Mouse (Mus musculus) kidney, embryonic 15.5 days (tissue): ENCODE data around the gene Nrf1. TPM values are rescaled to one million over a fixed set of nuclear protein-coding genes. Genes with fewer than 3 reads are reported as not detected.

Experiments
- ATAC-seq: fragments of 200-750 bp; cut with Nextera tagmentation; replicated peaks from 2 replicates; pipeline ENCODE4 v1.8.0; 2017; ENCODE audit warnings: moderate TSS enrichment; ENCODE audit not compliant: low FRiP score
- H3K27ac ChIP-seq: fragments of 300-500 bp; sonication (generic); 2 replicates; pipeline ENCODE4 v1.5.1; 2015; ENCODE audit warnings: mild to moderate bottlenecking, inconsistent platforms
- H3K27me3 ChIP-seq: fragments of 300-500 bp; sonication (generic); 2 replicates; pipeline ENCODE4 v1.6.1; 2015; ENCODE audit warnings: inconsistent platforms
- H3K36me3 ChIP-seq: fragments of 300-500 bp; sonication (generic); 2 replicates; pipeline ENCODE4 v1.6.1; 2015; ENCODE audit warnings: inconsistent platforms
- H3K4me1 ChIP-seq: fragments of 300-500 bp; sonication (generic); 2 replicates; pipeline ENCODE4 v1.6.1; 2015; ENCODE audit warnings: inconsistent platforms
- H3K4me2 ChIP-seq: fragments of 300-500 bp; sonication (generic); 2 replicates; pipeline ENCODE4 v1.6.1; 2015; ENCODE audit warnings: moderate library complexity, mild to moderate bottlenecking, inconsistent platforms
- H3K4me3 ChIP-seq: fragments of 300-500 bp; sonication (generic); replicated peaks from 2 replicates; pipeline ENCODE4 v1.5.1; 2015; ENCODE audit warnings: mild to moderate bottlenecking, inconsistent platforms
- H3K9ac ChIP-seq: fragments of 300-500 bp; sonication (generic); 2 replicates; pipeline ENCODE4 v1.6.1; 2015; ENCODE audit warnings: mild to moderate bottlenecking, inconsistent platforms
- H3K9me3 ChIP-seq: fragments of 300-500 bp; sonication (generic); replicated peaks from 2 replicates; pipeline ENCODE4 v1.6.1; 2016; ENCODE audit warnings: inconsistent platforms
- WGBS: fragments of 180-500 bp; shearing (Covaris S2); methylation state at CpG from one replicate; pipeline ENCODE4 v1.1.7; 2015; ENCODE audit warnings: mixed read lengths; 5-methylcytosine and 5-hydroxymethylcytosine counted together
- polyA plus RNA-seq: library from polyadenylated mRNA; unstranded; fragments of >200 nt; fragmentation: Nextera tagmentation; extraction: Ambion mirVana; gene quantifications from 2 replicates; pipeline ENCODE4 v1.2.1, GENCODE M21; 2015

Gene Nrf1
- polyA plus RNA-seq, 1 experiment from 2014 or later, result 63.0 TPM

DNA sequence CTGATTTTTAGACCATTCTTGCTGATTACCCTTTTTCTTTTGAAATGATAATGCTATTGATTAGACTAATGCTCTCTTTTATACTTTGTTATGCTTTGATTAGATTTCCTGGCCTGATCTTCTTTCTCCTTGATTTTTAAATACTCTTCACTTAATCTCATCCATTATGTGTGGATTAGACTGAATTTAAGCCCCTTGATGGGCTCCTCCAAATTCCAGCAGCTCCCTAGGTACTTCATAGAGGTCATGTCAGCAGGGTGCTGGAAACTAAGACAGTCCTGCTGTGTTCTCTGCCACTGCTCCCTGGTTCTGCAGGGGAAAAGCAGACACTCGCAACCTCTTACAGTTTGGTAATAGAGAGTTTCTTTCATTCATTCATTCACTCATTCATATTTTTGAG is 35.5 kb downstream of the Nrf1 start:
- Histone ChIP-seq H3K9me3 (no peaks in the 10 kb centered on the region), H3K4me3 (no peak overlapping the region), H3K27me3 (no peaks in the 10 kb centered on the region), H3K9ac (no peak overlapping the region), H3K4me2 (no peak overlapping the region), H3K4me1 (no peaks in the 10 kb centered on the region), H3K27ac (no peak overlapping the region), H3K36me3 (no peaks in the 10 kb centered on the region)
- no peak for ATAC-seq
- 95% methylated on average over 1 of the region's 1 CpGs for WGBS

DNA sequence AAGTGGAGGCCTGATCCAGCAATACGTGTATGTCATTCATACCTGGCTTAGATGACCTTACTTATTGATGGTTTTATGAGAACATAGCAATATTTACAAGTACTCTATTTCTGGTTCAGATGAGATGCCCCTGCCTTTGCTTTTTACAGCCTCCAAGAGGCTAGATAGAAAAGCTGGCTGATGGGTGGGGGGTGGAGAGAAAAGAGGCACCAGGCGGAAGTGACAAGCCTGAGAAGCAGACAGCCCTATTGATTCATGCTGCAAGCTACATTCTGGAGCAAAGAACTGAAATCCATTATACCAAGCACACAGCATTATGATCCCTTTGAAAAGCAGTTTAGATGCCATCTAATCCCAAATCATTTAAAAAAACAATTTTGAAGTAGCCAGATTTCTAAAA is 37.6 kb downstream of the Nrf1 start:
- Histone ChIP-seq H3K4me2 (no peak overlapping the region), H3K9me3 (no peaks in the 10 kb centered on the region), H3K9ac (no peak overlapping the region), H3K4me3 (no peak overlapping the region), H3K36me3 (peaks cover 16% of the 10 kb centered on the region), H3K27me3 (no peaks in the 10 kb centered on the region), H3K4me1 (no peaks in the 10 kb centered on the region), H3K27ac (no peak overlapping the region)
- no peak for ATAC-seq
- 71% methylated on average over 2 of the region's 2 CpGs for WGBS

DNA sequence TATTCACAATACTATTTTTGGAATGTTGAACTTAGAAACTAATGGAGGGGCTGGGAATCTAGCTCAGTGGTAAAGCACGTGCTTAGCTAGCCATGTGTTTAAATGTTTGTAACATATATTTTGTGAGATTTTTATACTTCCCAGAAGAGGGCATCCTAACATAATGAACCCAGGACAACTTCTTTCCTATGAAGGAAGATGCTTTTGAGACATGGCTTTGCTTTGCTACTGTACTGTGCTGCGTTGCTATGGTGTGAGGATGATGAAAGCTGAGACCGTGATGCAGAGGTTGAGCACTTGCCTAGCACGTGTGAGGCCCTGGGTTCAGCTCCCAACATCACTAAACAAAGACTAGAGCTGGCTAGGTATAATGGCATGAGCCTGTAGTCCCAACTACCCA is 43.4 kb downstream of the Nrf1 start:
- Histone ChIP-seq H3K27ac (no peak overlapping the region), H3K4me2 (no peak overlapping the region), H3K4me1 (no peaks in the 10 kb centered on the region), H3K4me3 (no peak overlapping the region), H3K27me3 (no peaks in the 10 kb centered on the region), H3K36me3 (peaks cover 69% of the 10 kb centered on the region), H3K9me3 (no peaks in the 10 kb centered on the region), H3K9ac (no peak overlapping the region)
- 67% methylated on average over 4 of the region's 4 CpGs for WGBS
- no peak for ATAC-seq

DNA sequence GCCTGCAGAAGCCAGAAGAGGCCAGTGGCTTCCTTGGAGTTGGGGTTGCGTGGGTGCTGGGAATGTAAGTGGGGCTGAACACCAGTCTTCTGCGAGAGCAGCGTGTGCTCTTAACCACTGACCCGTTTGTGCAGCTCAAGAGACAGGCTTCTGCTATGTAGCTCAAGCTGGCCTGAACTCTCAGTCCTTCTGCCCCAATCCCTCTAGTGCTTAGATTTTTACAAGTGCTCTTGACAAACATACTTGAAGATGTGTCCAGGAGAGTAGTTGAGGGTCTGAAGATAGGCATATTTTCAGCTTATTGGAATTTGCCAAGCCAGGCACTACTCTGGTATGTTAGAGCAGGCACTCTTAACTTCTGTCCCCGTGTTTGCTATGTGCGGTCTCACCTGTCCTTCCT is 45.0 kb downstream of the Nrf1 start:
- Histone ChIP-seq H3K9ac (no peak overlapping the region), H3K27ac (no peak overlapping the region), H3K4me1 (no peaks in the 10 kb centered on the region), H3K4me3 (no peak overlapping the region), H3K9me3 (no peaks in the 10 kb centered on the region), H3K4me2 (no peak overlapping the region), H3K36me3 (peaks cover 85% of the 10 kb centered on the region), H3K27me3 (no peaks in the 10 kb centered on the region)
- WGBS, result 92% methylated on average over 6 of the region's 6 CpGs
- no peak for ATAC-seq

DNA sequence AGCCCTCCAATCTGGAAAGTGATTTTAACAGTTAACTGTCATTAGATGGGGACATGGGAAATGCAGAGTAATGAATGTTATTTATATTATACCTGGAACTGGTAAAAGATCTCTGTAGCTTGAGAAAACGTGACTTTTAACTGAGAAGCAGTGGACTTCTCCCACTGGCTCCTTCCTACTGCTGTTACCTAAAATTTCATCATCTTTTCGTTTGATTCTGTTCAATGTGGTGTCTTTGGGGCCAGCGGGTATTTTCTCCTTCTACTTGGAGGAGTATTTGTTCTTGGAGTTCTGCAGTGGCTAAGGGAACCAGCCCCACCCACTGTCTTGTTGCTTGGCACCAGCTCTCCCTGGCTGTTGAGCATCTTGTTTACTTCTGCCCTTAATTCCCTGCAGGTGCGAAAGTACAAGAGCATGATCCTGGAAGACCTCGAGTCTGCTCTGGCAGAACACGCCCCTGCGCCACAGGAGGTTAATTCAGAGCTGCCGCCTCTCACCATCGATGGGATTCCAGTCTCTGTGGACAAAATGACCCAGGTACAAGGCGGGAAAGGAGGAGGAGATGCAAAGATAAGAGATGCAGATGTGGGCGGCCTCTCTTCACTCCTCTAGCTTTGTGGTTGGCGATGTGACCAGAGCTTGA is 54.1 kb downstream of the Nrf1 start:
- Histone ChIP-seq H3K4me2 (no peak overlapping the region), H3K36me3 (peaks cover 89% of the 10 kb centered on the region), H3K4me1 (no peaks in the 10 kb centered on the region), H3K4me3 (no peak overlapping the region), H3K9ac (no peak overlapping the region), H3K27ac (no peak overlapping the region), H3K9me3 (no peaks in the 10 kb centered on the region), H3K27me3 (no peaks in the 10 kb centered on the region)
- WGBS, result 83% methylated on average over 12 of the region's 12 CpGs
- ATAC-seq, result no peak

DNA sequence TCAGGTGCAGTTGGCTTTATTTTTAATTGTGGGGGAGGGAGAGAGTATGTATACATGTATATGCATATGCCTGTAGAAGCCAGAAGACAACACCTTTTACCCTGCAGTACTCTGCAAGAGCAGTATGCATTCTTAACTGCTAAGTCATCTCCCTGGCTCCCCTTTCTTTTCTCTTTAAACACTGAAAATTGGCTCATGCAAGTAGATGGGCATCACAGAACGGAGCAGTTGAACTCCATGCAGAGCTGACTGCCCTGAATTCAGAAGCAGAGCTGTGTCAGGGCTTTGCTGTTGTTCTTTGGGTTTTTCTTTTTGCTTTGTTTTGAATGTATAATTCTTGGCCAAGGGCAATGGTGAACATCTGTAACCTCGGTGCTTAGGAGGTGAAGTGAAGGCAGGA is 58.3 kb downstream of the Nrf1 start:
- H3K9me3 ChIP-seq, result no peaks in the 10 kb centered on the region
- no peaks in the 10 kb centered on the region for H3K27me3 ChIP-seq
- H3K4me2 ChIP-seq, result no peak overlapping the region
- no peak overlapping the region for H3K27ac ChIP-seq
- no peak overlapping the region for H3K4me3 ChIP-seq
- H3K9ac ChIP-seq, result no peak overlapping the region
- H3K4me1 ChIP-seq, result no peaks in the 10 kb centered on the region
- WGBS, result 90% methylated on average over 2 of the region's 2 CpGs
- no peak for ATAC-seq
- peaks cover 84% of the 10 kb centered on the region for H3K36me3 ChIP-seq

DNA sequence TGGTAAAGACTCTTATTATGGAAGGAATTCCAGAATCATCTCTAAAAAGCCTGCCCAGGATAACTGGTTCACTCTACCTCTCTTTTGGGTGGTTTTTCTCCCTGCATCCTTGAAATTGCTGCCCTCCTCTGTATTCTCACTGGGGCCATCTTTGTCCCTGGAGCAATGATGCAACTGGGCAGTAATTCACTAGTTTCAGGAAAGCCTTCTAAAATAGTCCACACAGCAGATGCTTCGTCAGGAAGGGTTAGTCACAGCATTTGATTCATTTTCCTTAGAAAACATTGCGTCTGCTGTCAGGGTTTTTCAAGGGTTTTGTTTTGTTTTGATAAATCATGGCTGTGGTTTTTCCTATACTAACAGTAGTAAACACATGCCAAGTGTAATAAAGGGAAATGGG is 59.7 kb downstream of the Nrf1 start:
- Histone ChIP-seq H3K4me3 (no peak overlapping the region), H3K36me3 (peaks cover 82% of the 10 kb centered on the region), H3K4me1 (no peaks in the 10 kb centered on the region), H3K27ac (no peak overlapping the region), H3K9me3 (no peaks in the 10 kb centered on the region), H3K9ac (no peak overlapping the region), H3K27me3 (no peaks in the 10 kb centered on the region), H3K4me2 (no peak overlapping the region)
- 53% methylated on average over 2 of the region's 2 CpGs for WGBS
- ATAC-seq, result no peak

DNA sequence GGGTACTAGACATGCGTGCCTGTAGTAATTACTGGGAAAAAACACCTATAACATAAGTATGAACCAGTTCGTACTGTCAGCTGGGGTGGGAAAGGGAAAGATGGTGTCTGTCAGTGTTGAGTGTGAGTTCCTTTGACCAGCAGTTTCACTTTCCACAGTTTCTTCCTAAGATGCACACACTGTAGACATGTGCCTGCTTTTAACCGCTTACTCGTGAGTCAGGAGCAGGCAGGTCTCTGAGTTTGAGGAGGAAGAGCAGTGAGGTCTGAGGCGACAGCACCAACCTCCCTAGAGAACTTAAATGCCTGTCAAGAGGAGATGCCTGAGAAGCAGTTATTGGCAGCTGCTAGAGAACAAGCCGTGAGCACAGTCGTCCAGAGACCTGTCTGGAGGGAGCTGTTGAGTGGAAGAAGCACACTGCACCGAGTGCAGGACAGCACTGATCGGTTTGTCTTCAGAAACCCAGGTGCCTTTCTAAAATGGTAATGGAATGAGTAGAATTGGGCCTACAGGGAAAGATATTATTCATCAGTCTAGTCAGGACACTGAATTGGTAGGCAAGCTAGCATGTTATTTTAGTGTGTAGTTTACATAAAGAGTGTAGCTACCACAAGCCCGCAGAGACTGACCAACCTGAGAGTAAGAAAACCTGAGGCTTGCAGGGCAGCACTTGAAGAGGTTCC is 62.2 kb downstream of the Nrf1 start:
- no peak overlapping the region for H3K9ac ChIP-seq

DNA sequence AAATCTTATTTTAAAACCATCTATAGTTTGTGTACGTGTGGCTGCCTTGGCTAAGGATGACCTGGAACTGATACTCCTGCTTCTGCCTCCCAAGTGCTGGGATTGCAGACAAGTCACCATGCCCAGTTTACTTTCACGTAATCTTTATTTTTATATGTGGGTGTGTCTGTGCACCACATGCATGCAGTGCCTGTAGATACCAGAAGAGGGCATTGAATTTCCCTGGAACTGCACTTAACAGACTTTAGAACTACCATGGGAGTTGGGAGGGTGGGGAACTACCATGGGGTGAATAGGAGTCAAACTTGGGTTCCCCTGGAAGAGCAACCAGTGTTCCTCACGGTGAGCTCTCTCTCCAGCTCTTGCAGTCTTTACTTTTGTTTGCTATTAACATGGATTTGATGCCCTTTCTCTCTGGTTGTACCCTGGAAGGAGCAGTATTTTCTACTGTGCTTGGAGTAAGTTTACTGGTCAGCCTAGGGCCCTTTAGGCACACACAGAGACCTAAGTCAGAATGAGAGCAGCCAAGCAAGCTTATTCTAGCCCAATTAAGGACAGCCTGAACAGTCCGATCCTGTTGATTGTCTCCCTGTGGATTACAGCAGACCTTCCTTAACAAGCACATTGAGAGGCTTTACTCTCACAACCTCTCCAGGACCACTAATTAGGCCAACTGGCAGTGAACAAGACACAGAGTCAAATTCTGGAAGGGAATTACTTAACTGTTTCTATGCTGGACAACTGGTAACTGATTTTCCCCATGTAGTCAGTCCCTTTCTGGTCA is 64.8 kb downstream of the Nrf1 start:
- H3K4me3 ChIP-seq, result no peak overlapping the region
- no peak overlapping the region for H3K9ac ChIP-seq
- H3K9me3 ChIP-seq, result no peaks in the 10 kb centered on the region
- H3K4me1 ChIP-seq, result no peaks in the 10 kb centered on the region
- ATAC-seq, result no peak
- no peaks in the 10 kb centered on the region for H3K27me3 ChIP-seq
- H3K4me2 ChIP-seq, result no peak overlapping the region
- H3K27ac ChIP-seq, result no peak overlapping the region
- peaks cover 80% of the 10 kb centered on the region for H3K36me3 ChIP-seq
- WGBS, result 95% methylated on average over 4 of the region's 4 CpGs

More for the DNA sequence above, 62.2 kb downstream of the Nrf1 start:
- Histone ChIP-seq H3K4me2 (no peak overlapping the region), H3K27ac (no peak overlapping the region), H3K36me3 (peaks cover 78% of the 10 kb centered on the region), H3K27me3 (no peaks in the 10 kb centered on the region), H3K9me3 (no peaks in the 10 kb centered on the region), H3K4me3 (no peak overlapping the region), H3K4me1 (no peaks in the 10 kb centered on the region)
- no peak for ATAC-seq
- WGBS, result 97% methylated on average over 10 of the region's 10 CpGs

- Histone ChIP-seq H3K4me2 (no peak overlapping the region), H3K4me1 (no peaks in the 10 kb centered on the region), H3K27me3 (no peaks in the 10 kb centered on the region), H3K4me3 (no peak overlapping the region), H3K9me3 (no peaks in the 10 kb centered on the region), H3K36me3 (peaks cover 86% of the 10 kb centered on the region), H3K9ac (no peak overlapping the region), H3K27ac (no peak overlapping the region)
- no peak for ATAC-seq
- WGBS, result 83% methylated on average over 2 of the region's 2 CpGs
Observed at GRCm38 (mm10) chr6:30114101-30114500, 66.3 kb downstream of the Nrf1 start.

GRCm38 (mm10) chr6:30121152-30121551 is 73.4 kb downstream of the Nrf1 start:
- Histone ChIP-seq H3K9ac (no peak overlapping the region), H3K4me3 (no peak overlapping the region), H3K4me2 (no peak overlapping the region), H3K4me1 (no peaks in the 10 kb centered on the region), H3K9me3 (no peaks in the 10 kb centered on the region), H3K27ac (no peak overlapping the region), H3K27me3 (no peaks in the 10 kb centered on the region), H3K36me3 (peaks cover 90% of the 10 kb centered on the region)
- WGBS, result 90% methylated on average over 2 of the region's 2 CpGs
- no peak for ATAC-seq

- H3K4me1 ChIP-seq, result no peaks in the 10 kb centered on the region
- no peak for ATAC-seq
- WGBS, result 87% methylated on average over 1 of the region's 1 CpGs
- H3K27me3 ChIP-seq, result no peaks in the 10 kb centered on the region
- H3K4me3 ChIP-seq, result no peak overlapping the region
- H3K9ac ChIP-seq, result no peak overlapping the region
- no peak overlapping the region for H3K4me2 ChIP-seq
- no peaks in the 10 kb centered on the region for H3K9me3 ChIP-seq
- H3K27ac ChIP-seq, result no peak overlapping the region
- H3K36me3 ChIP-seq, result peaks cover 89% of the 10 kb centered on the region
Observed at GRCm38 (mm10) chr6:30121600-30121999, 73.8 kb downstream of the Nrf1 start.
